Mouse (Mus musculus) brain, embryonic 14.5 days (tissue): ENCODE measurements at regions not wholly inside any gene's neighbourhood (a gene's known extent, or its start where the extent isn't known, plus 50 kb on each side); places are given as distances from the start of the nearest gene placed in this dataset.

ENCODE experiments used
- CTCF ChIP-seq: fragments of 200-500 bp; IDR thresholded peaks from 2 replicates; pipeline ENCODE4 v1.5.1; 2012; ENCODE audit warnings: inconsistent platforms, mild to moderate bottlenecking, moderate library complexity, borderline replicate concordance; ENCODE audit not compliant: insufficient read depth, insufficient read length; ENCODE audit errors: extremely low read depth
- POLR2A ChIP-seq: fragments of 200-500 bp; IDR thresholded peaks from 2 replicates; pipeline ENCODE4 v1.6.1; 2012; ENCODE audit warnings: mild to moderate bottlenecking, inconsistent platforms, borderline replicate concordance; ENCODE audit not compliant: poor library complexity, insufficient read depth, insufficient read length, severe bottlenecking; ENCODE audit errors: extremely low read depth

DNA sequence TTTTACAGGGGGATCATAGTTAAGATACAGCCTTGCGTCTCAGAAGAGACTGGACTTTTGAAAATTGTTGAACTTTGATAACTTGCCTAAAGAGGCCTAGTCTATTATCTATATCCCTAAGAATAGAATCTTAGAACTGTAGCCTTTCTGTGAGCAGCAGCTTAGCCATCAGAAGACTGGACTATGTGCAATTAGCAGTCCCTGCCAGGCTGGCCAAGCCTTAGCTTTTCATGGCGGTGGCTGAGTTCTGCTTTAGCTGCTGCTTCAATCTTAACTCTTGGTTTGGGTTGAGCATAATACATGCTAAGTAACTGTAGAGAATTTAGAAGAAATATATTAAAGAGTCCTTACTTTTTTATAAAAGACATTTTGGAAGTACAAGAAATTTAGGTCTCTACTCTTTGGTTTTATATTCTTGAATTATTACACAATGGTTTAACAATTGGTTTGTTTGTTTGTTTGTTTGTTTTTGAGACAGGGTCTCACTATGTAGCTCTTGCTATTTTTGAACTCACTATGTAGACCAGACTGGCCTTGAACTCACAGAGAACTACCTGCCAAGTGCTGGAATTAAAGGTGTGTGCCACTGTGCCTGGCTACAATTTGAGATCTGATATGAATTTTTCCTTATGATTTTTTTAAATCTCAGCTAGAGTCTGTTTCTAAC is 201.2 kb upstream of the Ptprz1 start:
- TF ChIP-seq CTCF (no peak), POLR2A (no peak)
